Mouse (Mus musculus): ENCODE results near the gene Fbxl13. TPM values are rescaled to one million over a fixed set of nuclear protein-coding genes. Genes with fewer than 3 reads are reported as not detected.

The Fbxl13 gene
- polyA plus RNA-seq, 1 experiment from 2014 or later, result 0.10 TPM

DNA sequence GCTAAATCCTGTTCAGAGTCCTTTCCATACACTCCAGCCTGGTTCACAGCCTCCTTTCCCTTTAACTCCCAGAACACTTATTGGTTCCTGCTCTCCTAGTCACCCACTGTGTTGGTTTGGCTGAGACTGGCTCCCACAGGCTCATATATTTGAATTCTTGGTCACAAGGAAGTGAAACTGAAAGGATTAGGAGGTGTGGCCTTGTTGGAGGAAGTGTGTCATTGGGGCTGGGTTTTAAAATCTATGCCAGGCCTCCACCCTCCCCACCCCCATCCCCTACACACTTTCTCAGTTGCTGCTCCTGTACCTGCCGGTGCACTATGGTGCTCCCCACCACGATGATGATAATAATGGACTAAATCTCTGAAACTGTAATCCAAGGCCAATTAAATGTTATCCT lies 127.9 kb downstream of the Fbxl13 start:
- Histone ChIP-seq H3K4me3 (no peak overlapping the region), H3K4me2 (no peak overlapping the region), H3K27me3 (no peaks in the 10 kb centered on the region), H3K9ac (no peak overlapping the region), H3K9me3 (replicated peaks) (no peaks in the 10 kb centered on the region), H3K36me3 (no peaks in the 10 kb centered on the region), H3K4me1 (replicated peaks) (peaks cover 12% of the 10 kb centered on the region), H3K27ac (no peak overlapping the region)
- ATAC-seq (replicated peaks; ENCODE audit: insufficient number of reproducible peaks, insufficient read depth, low FRiP score, low read depth), result no peak
- WGBS, result 93% methylated on average over 2 of the region's 2 CpGs

DNA sequence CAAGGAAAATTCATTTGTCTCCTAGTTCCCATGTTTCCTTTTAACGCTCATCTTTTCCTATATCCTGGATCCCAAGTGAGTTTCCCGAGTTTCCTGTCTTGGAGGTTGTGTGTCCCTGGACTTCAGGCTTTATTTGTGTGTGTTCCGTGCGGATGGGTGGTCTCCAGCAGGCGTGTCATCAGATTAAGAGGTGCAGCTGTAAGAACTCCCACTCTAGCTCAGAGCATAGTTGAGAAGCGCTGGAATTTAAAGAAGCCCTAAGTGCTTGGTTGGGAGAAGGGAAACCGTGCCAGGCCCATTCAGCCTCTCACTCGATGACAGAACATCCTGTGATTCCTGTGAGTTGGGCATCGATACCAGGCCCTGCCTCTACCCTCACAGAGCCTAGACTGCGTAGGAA lies 132.1 kb downstream of the Fbxl13 start:
- H3K27ac ChIP-seq, result no peak overlapping the region

GRCm38 (mm10) chr5:21509801-21510200 lies 135.6 kb downstream of the Fbxl13 start:
- Histone ChIP-seq H3K27ac (no peak overlapping the region), H3K36me3 (no peaks in the 10 kb centered on the region), H3K9ac (no peak overlapping the region), H3K9me3 (replicated peaks) (no peaks in the 10 kb centered on the region), H3K27me3 (no peaks in the 10 kb centered on the region), H3K4me3 (no peak overlapping the region), H3K4me1 (replicated peaks) (peaks cover 13% of the 10 kb centered on the region), H3K4me2 (no peak overlapping the region)
- 63% methylated on average over 4 of the region's 4 CpGs for WGBS
- ATAC-seq (replicated peaks; ENCODE audit: insufficient number of reproducible peaks, insufficient read depth, low FRiP score, low read depth), result no peak

More for the DNA sequence above, 132.1 kb downstream of the Fbxl13 start:
- Histone ChIP-seq H3K4me2 (no peak overlapping the region), H3K27me3 (no peaks in the 10 kb centered on the region), H3K4me1 (replicated peaks) (peaks cover 13% of the 10 kb centered on the region), H3K4me3 (no peak overlapping the region), H3K9ac (no peak overlapping the region), H3K9me3 (replicated peaks) (no peaks in the 10 kb centered on the region), H3K36me3 (no peaks in the 10 kb centered on the region)
- ATAC-seq (replicated peaks; ENCODE audit: insufficient number of reproducible peaks, insufficient read depth, low FRiP score, low read depth), result no peak
- 28% methylated on average over 10 of the region's 10 CpGs for WGBS

DNA sequence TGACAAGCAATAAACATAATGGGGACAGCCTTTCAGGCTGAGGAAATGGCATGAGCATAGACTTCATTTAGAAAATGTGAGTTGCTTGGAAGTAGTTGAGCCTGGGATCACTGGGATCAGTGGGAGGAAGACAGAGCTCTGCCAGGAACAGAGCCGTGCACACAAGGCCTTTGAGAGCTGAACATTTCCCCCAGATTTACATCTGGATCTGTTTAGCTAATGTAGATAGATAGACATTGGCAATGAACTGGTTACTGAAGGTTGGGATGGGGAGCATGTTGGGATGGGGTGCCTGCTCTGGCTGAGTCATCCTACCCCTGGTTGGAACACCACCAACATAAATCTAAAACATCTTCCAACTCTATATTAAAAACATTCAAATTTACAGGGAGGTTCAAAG lies 138.5 kb downstream of the Fbxl13 start:
- Histone ChIP-seq H3K4me3 (no peak overlapping the region), H3K9me3 (replicated peaks) (no peaks in the 10 kb centered on the region), H3K9ac (no peak overlapping the region), H3K4me1 (replicated peaks) (no peaks in the 10 kb centered on the region), H3K36me3 (no peaks in the 10 kb centered on the region), H3K27me3 (no peaks in the 10 kb centered on the region), H3K4me2 (no peak overlapping the region), H3K27ac (no peak overlapping the region)
- 51% methylated on average over 1 of the region's 1 CpGs for WGBS
- ATAC-seq (replicated peaks; ENCODE audit: insufficient number of reproducible peaks, insufficient read depth, low FRiP score, low read depth), result no peak

- Histone ChIP-seq H3K36me3 (no peaks in the 10 kb centered on the region), H3K9ac (no peak overlapping the region), H3K27me3 (no peaks in the 10 kb centered on the region), H3K27ac (no peak overlapping the region), H3K4me2 (no peak overlapping the region), H3K9me3 (replicated peaks) (no peaks in the 10 kb centered on the region), H3K4me1 (replicated peaks) (no peaks in the 10 kb centered on the region), H3K4me3 (no peak overlapping the region)
- ATAC-seq (replicated peaks; ENCODE audit: insufficient number of reproducible peaks, insufficient read depth, low FRiP score, low read depth), result no peak
- 78% methylated on average over 8 of the region's 8 CpGs for WGBS
These were observed 140.3 kb downstream of the Fbxl13 start for GRCm38 (mm10) chr5:21505159-21505558.

DNA sequence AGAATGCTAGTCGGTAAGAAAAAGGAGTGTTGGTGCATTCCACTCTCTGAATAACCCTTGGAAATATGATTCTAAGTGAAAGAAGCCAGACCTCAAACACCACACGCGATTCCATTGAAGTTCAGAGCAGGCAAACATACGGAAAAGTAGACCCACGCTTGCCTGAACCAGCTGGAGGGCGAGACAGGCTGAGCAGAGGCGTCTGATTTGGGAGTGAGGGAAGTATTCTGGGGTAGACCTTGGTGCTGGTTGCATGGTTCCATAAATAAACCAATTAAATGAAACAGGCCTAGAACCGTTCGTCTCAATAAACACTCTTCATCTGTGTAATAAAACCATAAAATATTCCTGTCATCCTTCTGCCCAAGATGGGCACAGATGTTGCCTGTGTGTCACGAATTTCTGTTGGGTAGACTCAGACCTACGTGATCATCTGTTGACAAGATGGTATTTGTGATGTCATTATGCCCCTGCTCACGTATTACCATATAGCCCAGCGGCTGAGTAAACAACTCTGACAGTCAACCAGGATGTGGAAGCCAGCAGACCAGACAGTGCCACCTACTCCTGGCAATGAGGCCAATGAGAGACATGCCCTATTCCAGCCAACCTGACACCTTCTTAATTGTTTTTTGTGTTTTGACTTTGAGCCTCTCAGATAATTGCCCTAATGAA lies 142.4 kb downstream of the Fbxl13 start:
- Histone ChIP-seq H3K4me2 (no peak overlapping the region), H3K27ac (no peak overlapping the region), H3K9me3 (replicated peaks) (no peaks in the 10 kb centered on the region), H3K4me3 (no peak overlapping the region), H3K4me1 (replicated peaks) (no peaks in the 10 kb centered on the region), H3K36me3 (no peaks in the 10 kb centered on the region), H3K9ac (no peak overlapping the region), H3K27me3 (no peaks in the 10 kb centered on the region)
- no peak for ATAC-seq (replicated peaks; ENCODE audit: insufficient number of reproducible peaks, insufficient read depth, low FRiP score, low read depth)
- 87% methylated on average over 13 of the region's 13 CpGs for WGBS

GRCm38 (mm10) chr5:21500941-21501340 lies 144.5 kb downstream of the Fbxl13 start:
- 82% methylated on average over 2 of the region's 2 CpGs for WGBS
- no peak overlapping the region for H3K4me2 ChIP-seq
- H3K27me3 ChIP-seq, result no peaks in the 10 kb centered on the region
- no peak overlapping the region for H3K9ac ChIP-seq
- no peak overlapping the region for H3K27ac ChIP-seq
- peaks cover 6% of the 10 kb centered on the region; the same call in 1 of the 2 replicates for H3K4me1 ChIP-seq (replicated peaks)
- no peaks in the 10 kb centered on the region for H3K9me3 ChIP-seq (replicated peaks)
- H3K4me3 ChIP-seq, result no peak overlapping the region
- H3K36me3 ChIP-seq, result no peaks in the 10 kb centered on the region
- no peak for ATAC-seq (replicated peaks; ENCODE audit: insufficient number of reproducible peaks, insufficient read depth, low FRiP score, low read depth)

DNA sequence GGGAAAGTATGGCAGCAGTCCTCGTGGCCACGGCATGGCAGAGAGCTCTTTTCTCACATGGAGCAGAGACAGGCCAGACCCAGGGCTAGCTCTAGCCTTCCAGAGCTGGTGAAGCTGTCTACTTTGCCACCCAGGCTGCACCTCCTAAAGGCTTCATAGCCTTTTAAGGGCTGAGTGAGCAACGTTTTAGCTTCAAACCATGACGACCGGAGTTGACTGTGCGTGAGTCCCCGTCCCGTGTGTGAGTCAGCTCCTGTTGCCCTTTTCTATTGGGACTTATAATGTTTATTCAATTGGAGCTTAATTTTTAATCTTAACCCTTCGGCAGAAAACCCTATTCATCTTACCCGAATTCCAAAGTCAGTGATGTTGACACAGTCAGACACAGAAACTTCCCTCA lies 145.3 kb downstream of the Fbxl13 start:
- WGBS, result 73% methylated on average over 10 of the region's 10 CpGs
- no peaks in the 10 kb centered on the region for H3K9me3 ChIP-seq (replicated peaks)

GRCm38 (mm10) chr5:21498925-21499324 lies 146.5 kb downstream of the Fbxl13 start:
- no peak overlapping the region for H3K4me3 ChIP-seq
- 75% methylated on average over 11 of the region's 11 CpGs for WGBS
- no peaks in the 10 kb centered on the region for H3K27me3 ChIP-seq
- no peak overlapping the region for H3K27ac ChIP-seq
- peaks cover 10% of the 10 kb centered on the region; the same call in 1 of the 2 replicates for H3K4me1 ChIP-seq (replicated peaks)
- no peak overlapping the region for H3K9ac ChIP-seq
- no peaks in the 10 kb centered on the region for H3K36me3 ChIP-seq
- no peak overlapping the region for H3K4me2 ChIP-seq
- ATAC-seq (replicated peaks; ENCODE audit: insufficient number of reproducible peaks, insufficient read depth, low FRiP score, low read depth), result no peak
- no peaks in the 10 kb centered on the region for H3K9me3 ChIP-seq (replicated peaks)

More for the DNA sequence above, 145.3 kb downstream of the Fbxl13 start:
- Histone ChIP-seq H3K36me3 (no peaks in the 10 kb centered on the region), H3K27ac (no peak overlapping the region), H3K9ac (no peak overlapping the region), H3K4me2 (no peak overlapping the region), H3K4me1 (replicated peaks) (peaks cover 7% of the 10 kb centered on the region; the same call in 1 of the 2 replicates), H3K27me3 (no peaks in the 10 kb centered on the region), H3K4me3 (no peak overlapping the region)
- ATAC-seq (replicated peaks; ENCODE audit: insufficient number of reproducible peaks, insufficient read depth, low FRiP score, low read depth), result no peak

DNA sequence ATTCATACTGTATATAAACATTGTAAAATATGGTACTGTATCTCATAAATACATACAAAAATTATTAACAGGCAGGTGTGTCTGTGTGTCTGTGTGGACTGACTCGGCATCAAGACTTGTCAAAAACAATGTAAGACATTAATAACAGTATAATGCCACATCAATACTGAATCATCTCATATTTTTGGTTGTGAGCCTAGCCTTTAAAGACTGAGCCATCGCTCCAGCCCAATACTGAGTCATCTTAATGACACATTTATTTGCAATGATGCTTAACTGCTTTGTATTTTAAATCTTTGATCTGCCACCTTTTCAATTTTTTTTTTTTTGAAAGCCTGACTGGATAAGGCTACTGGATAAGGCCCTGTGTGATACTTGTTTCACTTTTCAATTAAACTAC lies 146.9 kb downstream of the Fbxl13 start:
- WGBS, result 89% methylated on average over 2 of the region's 2 CpGs
- no peak for ATAC-seq (replicated peaks; ENCODE audit: insufficient number of reproducible peaks, insufficient read depth, low FRiP score, low read depth)
- no peak overlapping the region for H3K27ac ChIP-seq

DNA sequence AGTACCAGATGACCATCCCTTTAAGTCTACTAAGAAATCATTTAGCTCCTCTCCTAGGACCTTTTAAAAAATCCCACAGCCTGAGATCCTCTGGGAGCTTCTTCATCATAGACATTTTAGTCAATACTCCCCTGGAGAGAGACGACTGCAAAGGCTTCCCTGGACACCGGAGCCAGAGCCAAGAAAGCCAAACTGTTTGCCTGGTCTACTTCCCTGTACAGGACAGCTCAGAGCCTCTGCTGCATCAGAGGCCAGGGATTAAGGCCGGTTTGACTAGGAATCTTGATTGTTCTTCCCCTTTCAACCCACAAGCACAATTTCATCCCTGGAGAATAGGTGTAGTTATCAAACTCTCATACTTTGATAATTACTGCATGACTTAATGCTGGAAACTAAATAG lies 148.6 kb downstream of the Fbxl13 start:
- ATAC-seq (replicated peaks; ENCODE audit: insufficient number of reproducible peaks, insufficient read depth, low FRiP score, low read depth), result no peak
- 48% methylated on average over 3 of the region's 3 CpGs for WGBS
- no peaks in the 10 kb centered on the region for H3K27me3 ChIP-seq
- no peaks in the 10 kb centered on the region for H3K36me3 ChIP-seq
- H3K27ac ChIP-seq, result peak overlapping the region; percentile 41
- no peak overlapping the region for H3K9ac ChIP-seq
- peaks cover 10% of the 10 kb centered on the region; the same call in 1 of the 2 replicates for H3K4me1 ChIP-seq (replicated peaks)
- no peak overlapping the region for H3K4me2 ChIP-seq
- H3K9me3 ChIP-seq (replicated peaks), result no peaks in the 10 kb centered on the region
- no peak overlapping the region for H3K4me3 ChIP-seq

More for the DNA sequence above, 146.9 kb downstream of the Fbxl13 start:
- H3K9ac ChIP-seq, result no peak overlapping the region
- no peak overlapping the region for H3K4me2 ChIP-seq
- H3K4me3 ChIP-seq, result no peak overlapping the region
- H3K36me3 ChIP-seq, result no peaks in the 10 kb centered on the region
- peaks cover 10% of the 10 kb centered on the region; the same call in 1 of the 2 replicates for H3K4me1 ChIP-seq (replicated peaks)
- H3K9me3 ChIP-seq (replicated peaks), result no peaks in the 10 kb centered on the region
- H3K27me3 ChIP-seq, result no peaks in the 10 kb centered on the region

- peak overlapping the region; percentile 41; the same call in 1 of the 2 replicates for H3K27ac ChIP-seq
- no peaks in the 10 kb centered on the region for H3K9me3 ChIP-seq (replicated peaks)
- no peak overlapping the region for H3K4me2 ChIP-seq
- H3K4me3 ChIP-seq, result no peak overlapping the region
- peaks cover 10% of the 10 kb centered on the region; the same call in 1 of the 2 replicates for H3K4me1 ChIP-seq (replicated peaks)
- H3K27me3 ChIP-seq, result no peaks in the 10 kb centered on the region
- no peak; the same call in 1 of the 2 replicates for ATAC-seq (replicated peaks; ENCODE audit: insufficient number of reproducible peaks, insufficient read depth, low FRiP score, low read depth)
- H3K9ac ChIP-seq, result no peak overlapping the region
- 45% methylated on average over 6 of the region's 6 CpGs for WGBS
- no peaks in the 10 kb centered on the region for H3K36me3 ChIP-seq
These were observed 149.1 kb downstream of the Fbxl13 start for GRCm38 (mm10) chr5:21496321-21496720.

Data from heart, embryonic 15.5 days (tissue).